Mouse (Mus musculus) stomach, embryonic 15.5 days (tissue): ENCODE results near the gene Lrp6. TPM values are rescaled to one million over a fixed set of nuclear protein-coding genes. Genes with fewer than 3 reads are reported as not detected.
A peak's percentile ranks its signal among the peaks of the same experiment; 100 is the strongest.

Experiments
- ATAC-seq: fragments of 200-750 bp; cut with Nextera tagmentation; 2 replicates; pipeline ENCODE4 v1.8.0; 2017; ENCODE audit warnings: low read depth, moderate number of reproducible peaks, moderate TSS enrichment; ENCODE audit not compliant: insufficient read depth, low FRiP score
- H3K27ac ChIP-seq: fragments of 300-500 bp; sonication (generic); 2 replicates; pipeline ENCODE4 v1.5.1; 2015; ENCODE audit warnings: mild to moderate bottlenecking, inconsistent platforms
- H3K27me3 ChIP-seq: fragments of 300-500 bp; sonication (generic); replicated peaks from 2 replicates; pipeline ENCODE4 v1.6.1; 2015; ENCODE audit warnings: inconsistent platforms
- H3K36me3 ChIP-seq: fragments of 300-500 bp; sonication (generic); 2 replicates; pipeline ENCODE4 v1.6.1; 2015; ENCODE audit warnings: inconsistent platforms
- H3K4me1 ChIP-seq: fragments of 300-500 bp; sonication (generic); 2 replicates; pipeline ENCODE4 v1.6.1; 2015; ENCODE audit warnings: inconsistent platforms
- H3K4me2 ChIP-seq: fragments of 300-500 bp; sonication (generic); 2 replicates; pipeline ENCODE4 v1.6.1; 2015; ENCODE audit warnings: mild to moderate bottlenecking, inconsistent platforms
- H3K4me3 ChIP-seq: fragments of 300-500 bp; sonication (generic); replicated peaks from 2 replicates; pipeline ENCODE4 v1.5.1; 2015; ENCODE audit warnings: inconsistent platforms
- H3K9ac ChIP-seq: fragments of 300-500 bp; sonication (generic); 2 replicates; pipeline ENCODE4 v1.6.1; 2015; ENCODE audit warnings: inconsistent platforms
- H3K9me3 ChIP-seq: fragments of 300-500 bp; sonication (generic); 2 replicates; pipeline ENCODE4 v1.6.1; 2016; ENCODE audit warnings: inconsistent platforms
- WGBS: fragments of 180-500 bp; shearing (Covaris S2); methylation state at CpG from one replicate; pipeline ENCODE4 v1.1.7; 2015; 5-methylcytosine and 5-hydroxymethylcytosine counted together
- polyA plus RNA-seq: library from polyadenylated mRNA; unstranded; fragments of >200 nt; fragmentation: Nextera tagmentation; extraction: Ambion mirVana; gene quantifications from 2 replicates; pipeline ENCODE4 v1.2.1, GENCODE M21; 2015

The Lrp6 gene
- polyA plus RNA-seq, 1 experiment from 2014 or later = 26.5 TPM

- H3K9ac ChIP-seq = no peak overlapping the region
- H3K27ac ChIP-seq = no peak overlapping the region
- no peak overlapping the region for H3K4me2 ChIP-seq
- no peak overlapping the region for H3K4me3 ChIP-seq
- no peaks in the 10 kb centered on the region for H3K27me3 ChIP-seq
- peaks cover 11% of the 10 kb centered on the region; the same call in 1 of the 2 replicates for H3K4me1 ChIP-seq
- no peak for ATAC-seq
- no peaks in the 10 kb centered on the region for H3K9me3 ChIP-seq
- no peaks in the 10 kb centered on the region for H3K36me3 ChIP-seq
Measured at GRCm38 (mm10) chr6:134543607-134544006, 23.2 kb downstream of the Lrp6 start.

- Histone ChIP-seq H3K36me3 (no peaks in the 10 kb centered on the region), H3K9ac (no peak overlapping the region), H3K27ac (no peak overlapping the region), H3K4me3 (no peak overlapping the region), H3K4me2 (no peak overlapping the region), H3K4me1 (peaks cover 11% of the 10 kb centered on the region; the same call in 1 of the 2 replicates), H3K27me3 (no peaks in the 10 kb centered on the region), H3K9me3 (no peaks in the 10 kb centered on the region)
- no peak for ATAC-seq
- WGBS = 80% methylated on average over 2 of the region's 2 CpGs
Measured at GRCm38 (mm10) chr6:134542374-134542773, 24.4 kb downstream of the Lrp6 start.

- Histone ChIP-seq H3K27me3 (no peaks in the 10 kb centered on the region), H3K9ac (no peak overlapping the region), H3K9me3 (no peaks in the 10 kb centered on the region), H3K4me3 (no peak overlapping the region), H3K27ac (no peak overlapping the region), H3K36me3 (no peaks in the 10 kb centered on the region), H3K4me2 (no peak overlapping the region), H3K4me1 (peaks cover 8% of the 10 kb centered on the region; the same call in 1 of the 2 replicates)
- ATAC-seq = no peak
- 80% methylated on average over 6 of the region's 6 CpGs for WGBS
Measured at GRCm38 (mm10) chr6:134540161-134540560, 26.6 kb downstream of the Lrp6 start.

- Histone ChIP-seq H3K9ac (no peak overlapping the region), H3K4me1 (peaks cover 3% of the 10 kb centered on the region; the same call in 1 of the 2 replicates), H3K36me3 (no peaks in the 10 kb centered on the region), H3K27me3 (no peaks in the 10 kb centered on the region), H3K27ac (no peak overlapping the region), H3K4me2 (no peak overlapping the region), H3K4me3 (no peak overlapping the region), H3K9me3 (no peaks in the 10 kb centered on the region)
- ATAC-seq = no peak
- 80% methylated on average over 3 of the region's 3 CpGs for WGBS
Measured at GRCm38 (mm10) chr6:134539459-134539858, 27.3 kb downstream of the Lrp6 start.

- 81% methylated on average over 4 of the region's 4 CpGs for WGBS
- H3K9ac ChIP-seq = no peak overlapping the region
- H3K36me3 ChIP-seq = no peaks in the 10 kb centered on the region
- no peaks in the 10 kb centered on the region for H3K27me3 ChIP-seq
- peaks cover 3% of the 10 kb centered on the region; the same call in 1 of the 2 replicates for H3K4me1 ChIP-seq
- ATAC-seq = no peak
- no peak overlapping the region for H3K4me2 ChIP-seq
- no peak overlapping the region for H3K27ac ChIP-seq
- no peaks in the 10 kb centered on the region for H3K9me3 ChIP-seq
- H3K4me3 ChIP-seq = no peak overlapping the region
Measured at GRCm38 (mm10) chr6:134538805-134539204, 28.0 kb downstream of the Lrp6 start.

GRCm38 (mm10) chr6:134537461-134538117 lies 29.2 kb downstream of the Lrp6 start:
- WGBS = 66% methylated on average over 10 of the region's 10 CpGs

GRCm38 (mm10) chr6:134535169-134535568 lies 31.6 kb downstream of the Lrp6 start:
- Histone ChIP-seq H3K4me1 (no peaks in the 10 kb centered on the region), H3K9me3 (no peaks in the 10 kb centered on the region), H3K4me2 (no peak overlapping the region), H3K27me3 (no peaks in the 10 kb centered on the region), H3K36me3 (no peaks in the 10 kb centered on the region), H3K27ac (no peak overlapping the region), H3K9ac (no peak overlapping the region), H3K4me3 (no peak overlapping the region)
- ATAC-seq = no peak
- 55% methylated on average over 7 of the region's 7 CpGs for WGBS

More at GRCm38 (mm10) chr6:134537461-134538117, 29.2 kb downstream of the Lrp6 start:
- Histone ChIP-seq H3K9me3 (no peaks in the 10 kb centered on the region), H3K27ac (no peak overlapping the region), H3K4me1 (no peaks in the 10 kb centered on the region), H3K36me3 (no peaks in the 10 kb centered on the region), H3K27me3 (no peaks in the 10 kb centered on the region), H3K9ac (no peak overlapping the region), H3K4me2 (no peak overlapping the region), H3K4me3 (no peak overlapping the region)
- ATAC-seq = no peak

GRCm38 (mm10) chr6:134533021-134533420 lies 33.7 kb downstream of the Lrp6 start:
- no peak overlapping the region for H3K4me3 ChIP-seq
- no peaks in the 10 kb centered on the region for H3K4me1 ChIP-seq
- no peak for ATAC-seq
- no peaks in the 10 kb centered on the region for H3K36me3 ChIP-seq
- WGBS = 47% methylated on average over 3 of the region's 3 CpGs
- no peak overlapping the region for H3K27ac ChIP-seq
- no peak overlapping the region for H3K4me2 ChIP-seq
- H3K9me3 ChIP-seq = no peaks in the 10 kb centered on the region
- no peak overlapping the region for H3K9ac ChIP-seq
- no peaks in the 10 kb centered on the region for H3K27me3 ChIP-seq

- no peak overlapping the region for H3K27ac ChIP-seq
- no peaks in the 10 kb centered on the region for H3K36me3 ChIP-seq
- no peak for ATAC-seq
- no peak overlapping the region for H3K9ac ChIP-seq
- no peak overlapping the region for H3K4me2 ChIP-seq
- no peaks in the 10 kb centered on the region for H3K9me3 ChIP-seq
- no peak overlapping the region for H3K4me3 ChIP-seq
- 47% methylated on average over 1 of the region's 1 CpGs for WGBS
- no peaks in the 10 kb centered on the region for H3K27me3 ChIP-seq
- 0 out of 2 replicates have a peak, but pooled peaks cover 3% of the 10 kb centered on the region for H3K4me1 ChIP-seq
Measured at GRCm38 (mm10) chr6:134531950-134532349, 34.8 kb downstream of the Lrp6 start.

GRCm38 (mm10) chr6:134529340-134529739 lies 37.4 kb downstream of the Lrp6 start:
- no peaks in the 10 kb centered on the region for H3K36me3 ChIP-seq
- 91% methylated on average over 4 of the region's 4 CpGs for WGBS
- no peak overlapping the region for H3K4me3 ChIP-seq
- no peaks in the 10 kb centered on the region for H3K9me3 ChIP-seq
- no peak overlapping the region for H3K9ac ChIP-seq
- no peaks in the 10 kb centered on the region for H3K27me3 ChIP-seq
- ATAC-seq = no peak
- H3K4me2 ChIP-seq = no peak overlapping the region
- no peak overlapping the region for H3K27ac ChIP-seq
- 0 out of 2 replicates have a peak, but pooled peaks cover 3% of the 10 kb centered on the region for H3K4me1 ChIP-seq

- ATAC-seq = 0 out of 2 replicates have a peak, but pooled peaks have one; percentile 16
Measured at GRCm38 (mm10) chr6:134528396-134528795, 38.4 kb downstream of the Lrp6 start.

GRCm38 (mm10) chr6:134527596-134528128 lies 39.1 kb downstream of the Lrp6 start:
- no peak overlapping the region for H3K4me3 ChIP-seq
- ATAC-seq = no peak
- WGBS = 26% methylated on average over 6 of the region's 6 CpGs
- H3K27ac ChIP-seq = no peak overlapping the region
- H3K27me3 ChIP-seq = no peaks in the 10 kb centered on the region
- no peaks in the 10 kb centered on the region for H3K9me3 ChIP-seq
- H3K9ac ChIP-seq = no peak overlapping the region
- no peak overlapping the region for H3K4me2 ChIP-seq
- H3K4me1 ChIP-seq = 0 out of 2 replicates have a peak, but pooled peaks cover 5% of the 10 kb centered on the region
- no peaks in the 10 kb centered on the region for H3K36me3 ChIP-seq

More at GRCm38 (mm10) chr6:134528396-134528795, 38.4 kb downstream of the Lrp6 start:
- no peak overlapping the region for H3K27ac ChIP-seq
- no peak overlapping the region for H3K4me2 ChIP-seq
- no peaks in the 10 kb centered on the region for H3K36me3 ChIP-seq
- no peaks in the 10 kb centered on the region for H3K9me3 ChIP-seq
- 0 out of 2 replicates have a peak, but pooled peaks cover 5% of the 10 kb centered on the region for H3K4me1 ChIP-seq
- H3K4me3 ChIP-seq = no peak overlapping the region
- H3K27me3 ChIP-seq = no peaks in the 10 kb centered on the region
- no peak overlapping the region for H3K9ac ChIP-seq
- WGBS = 93% methylated on average over 7 of the region's 7 CpGs
